Mouse (Mus musculus): ENCODE results near the gene Cdkal1.

- TF ChIP-seq CTCF (IDR thresholded peaks at IDR 0.05; ENCODE audit: borderline replicate concordance, insufficient read depth, low read depth, low read length) (no peak), POLR2A (IDR thresholded peaks at IDR 0.05; ENCODE audit: borderline replicate concordance, insufficient read depth, low read length) (no peak)
Measured at GRCm38 (mm10) chr13:29819910-29820583, 35.4 kb downstream of the Cdkal1 start.
